Comparison of ENCODE assay signal across 17 mouse cellular contexts in the genomic region with DNA sequence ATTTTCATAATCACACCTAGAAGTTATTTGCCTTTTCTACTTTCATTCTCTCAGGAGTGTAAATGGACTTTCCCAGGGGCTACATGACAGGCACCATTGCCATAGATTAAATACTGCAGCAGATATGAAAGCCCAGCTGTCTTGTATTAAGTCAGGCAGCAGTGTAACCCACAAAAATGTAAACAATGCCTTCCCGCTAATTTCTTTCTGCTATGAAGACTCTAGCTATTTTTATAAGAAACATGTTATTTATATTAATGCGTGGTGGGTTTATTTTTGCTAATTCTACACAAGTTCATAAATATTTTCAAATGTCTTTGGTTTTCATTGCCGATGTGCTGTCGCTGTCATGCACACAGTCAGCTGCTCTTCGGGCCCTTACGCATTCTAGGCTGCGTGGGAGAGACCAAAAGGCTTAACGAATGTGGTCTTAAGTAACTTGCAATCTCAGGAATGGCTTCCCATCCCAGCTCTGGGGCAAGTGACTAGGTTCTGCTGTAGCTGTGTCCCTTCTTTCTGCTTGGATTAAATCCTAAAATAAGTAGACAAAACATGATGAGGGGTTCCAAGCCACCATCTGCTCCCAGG. TPM values are rescaled to one million over a fixed set of nuclear protein-coding genes. Genes with fewer than 3 reads are reported as not detected.
DNase-seq lines count a peak whose midpoint lies in the region; ATAC-seq and TF ChIP-seq lines count a peak whose summit lies in the region.
"Had no signal": no experiment of that assay in that cellular context is flagged by ENCODE, and none has a peak within 500 bp of the region (broad histone marks: within the 10 kb centered on the region; RNA-seq: fewer than 3 reads in every experiment).

No protein-coding gene starts in this region.

- H3K27ac ChIP-seq in intestine, embryonic 14.5 days (ENCODE audit: low read depth), result peak overlapping the region; percentile 63
- H3K27ac ChIP-seq in intestine, postnatal 0 days (ENCODE audit: low read depth, low read length), result no peak overlapping the region
- H3K27ac ChIP-seq in neural tube, embryonic 11.5 days (ENCODE audit: low read depth, low read length), result peak overlapping the region; percentile 64
- H3K27ac ChIP-seq in hindbrain, embryonic 11.5 days (ENCODE audit: low read depth, low read length), result peak overlapping the region; percentile 51

- H3K4me2 ChIP-seq in intestine, embryonic 14.5 days (ENCODE audit: low read length), result no peak overlapping the region
- H3K4me2 ChIP-seq in intestine, postnatal 0 days (replicated peaks; ENCODE audit: low read depth), result no peak overlapping the region
- H3K4me2 ChIP-seq in neural tube, embryonic 11.5 days (ENCODE audit: low read depth), result no peak overlapping the region
- no peak overlapping the region for H3K4me2 ChIP-seq in hindbrain, embryonic 11.5 days (replicated peaks; ENCODE audit: low read depth, low read length)

- TF ChIP-seq CTCF in intestine, postnatal 0 days (IDR thresholded peaks at IDR 0.05; ENCODE audit: low read depth), result no peak

- intact Hi-C loops in left cerebral cortex, postnatal 4 days (cut with DNase I), result no loop called here
- intact Hi-C loops in heart, postnatal 14 days (cut with DNase I), result loop anchor here (10.0 kb wide), 1 partner anchor 695 kb away; the partner anchor contains the start of gene Rtl1

- no peak for ATAC-seq in intestine, embryonic 14.5 days (replicated peaks; ENCODE audit: low FRiP score, low TSS enrichment, low read depth)
- no peak for ATAC-seq in intestine, postnatal 0 days
- ATAC-seq in neural tube, embryonic 11.5 days (ENCODE audit: insufficient read depth, low FRiP score, low TSS enrichment), result no peak
- ATAC-seq in hindbrain, embryonic 11.5 days (ENCODE audit: low FRiP score), result no peak

- H3K9ac ChIP-seq in intestine, embryonic 14.5 days (ENCODE audit: low read length), result no peak overlapping the region
- H3K9ac ChIP-seq in intestine, postnatal 0 days (ENCODE audit: low read depth, low read length), result no peak overlapping the region
- H3K9ac ChIP-seq in neural tube, embryonic 11.5 days (ENCODE audit: low read length), result no peak overlapping the region; the same call in 1 of the 2 replicates
- no peak overlapping the region for H3K9ac ChIP-seq in hindbrain, embryonic 11.5 days (ENCODE audit: low read depth, low read length)

- H3K27me3 ChIP-seq in intestine, embryonic 14.5 days (replicated peaks; ENCODE audit: control insufficient read depth, insufficient read depth, low read length), result no peaks in the 10 kb centered on the region
- H3K27me3 ChIP-seq in intestine, postnatal 0 days (replicated peaks; ENCODE audit: control insufficient read depth, insufficient read depth, low read length), result no peaks in the 10 kb centered on the region
- no peaks in the 10 kb centered on the region for H3K27me3 ChIP-seq in neural tube, embryonic 11.5 days (ENCODE audit: control insufficient read depth, insufficient read depth, low read length)
- H3K27me3 ChIP-seq in hindbrain, embryonic 11.5 days (ENCODE audit: control insufficient read depth, insufficient read depth, low read length), result no peaks in the 10 kb centered on the region

- 41% methylated on average over 8 of the region's 8 CpGs for WGBS in intestine, embryonic 14.5 days
- 62% methylated on average over 8 of the region's 8 CpGs for WGBS in intestine, postnatal 0 days
- 89% methylated on average over 8 of the region's 8 CpGs for WGBS in neural tube, embryonic 11.5 days
- 85% methylated on average over 8 of the region's 8 CpGs for whole genome bisulfite sequencing in hindbrain, embryonic 11.5 days

- no peaks in the 10 kb centered on the region for H3K36me3 ChIP-seq in intestine, embryonic 14.5 days (ENCODE audit: control insufficient read depth, insufficient read depth, low read length)
- H3K36me3 ChIP-seq in intestine, postnatal 0 days (ENCODE audit: control insufficient read depth, insufficient read depth), result no peaks in the 10 kb centered on the region; the same call in 1 of the 2 replicates
- no peaks in the 10 kb centered on the region for H3K36me3 ChIP-seq in neural tube, embryonic 11.5 days (ENCODE audit: control insufficient read depth, insufficient read depth, low read length)
- no peaks in the 10 kb centered on the region for H3K36me3 ChIP-seq in hindbrain, embryonic 11.5 days (ENCODE audit: control insufficient read depth, insufficient read depth, low read length)

- no peak overlapping the region for H3K4me3 ChIP-seq in intestine, embryonic 14.5 days (ENCODE audit: low read depth, low read length)
- no peak overlapping the region for H3K4me3 ChIP-seq in intestine, postnatal 0 days (ENCODE audit: low read depth, low read length)
- H3K4me3 ChIP-seq in neural tube, embryonic 11.5 days (ENCODE audit: low read depth, low read length), result no peak overlapping the region
- H3K4me3 ChIP-seq in hindbrain, embryonic 11.5 days (ENCODE audit: low read depth, low read length), result no peak overlapping the region
- H3K4me3 ChIP-seq: erythroblast, embryonic 14.5 days had no signal

- H3K9me3 ChIP-seq in intestine, embryonic 14.5 days (ENCODE audit: control insufficient read depth, low read length), result no peaks in the 10 kb centered on the region
- no peaks in the 10 kb centered on the region for H3K9me3 ChIP-seq in intestine, postnatal 0 days (ENCODE audit: control insufficient read depth)
- H3K9me3 ChIP-seq in neural tube, embryonic 11.5 days (ENCODE audit: control insufficient read depth, low read length), result no peaks in the 10 kb centered on the region
- no peaks in the 10 kb centered on the region for H3K9me3 ChIP-seq in hindbrain, embryonic 11.5 days (ENCODE audit: control insufficient read depth, low read length)

- peaks cover 26% of the 10 kb centered on the region for H3K4me1 ChIP-seq in intestine, embryonic 14.5 days (replicated peaks; ENCODE audit: control insufficient read depth, insufficient read depth, low read length)
- no peaks in the 10 kb centered on the region for H3K4me1 ChIP-seq in intestine, postnatal 0 days (replicated peaks; ENCODE audit: control insufficient read depth, insufficient read depth, low read length)
- H3K4me1 ChIP-seq in neural tube, embryonic 11.5 days (ENCODE audit: control insufficient read depth, insufficient read depth, low read length), result peaks cover 26% of the 10 kb centered on the region
- H3K4me1 ChIP-seq in hindbrain, embryonic 11.5 days (replicated peaks; ENCODE audit: control insufficient read depth, insufficient read depth, low read length), result peaks cover 8% of the 10 kb centered on the region

- DNase-seq in intestine, embryonic 14.5 days (ENCODE audit: low spot score), result no peak
- DNase-seq in neural tube, embryonic 11.5 days (ENCODE audit: low spot score), result no peak
- DNase-seq in neural tube, embryonic 10.5 days (ENCODE audit: extremely low spot score, low spot score), result no peak
- no peak for DNase-seq in hindbrain, embryonic 11.5 days (ENCODE audit: low spot score)
- no peak for DNase-seq in left cerebral cortex, postnatal 4 days
- DNase-seq in heart, postnatal 14 days, result no peak
- DNase-seq: cerebellum, adult 18-20 months; gastrocnemius, postnatal 14 days; heart, postnatal 10 days; kidney, adult 11 months; kidney, postnatal 25 days; layer of hippocampus, adult 9-11 months; liver; lung, adult 2 months; thymus, postnatal 36 days had no signal

RNA-seq across cellular contexts. Expression of gene Wars, which starts 16.0 kb away (rescaled TPM):
- 93.0 and 94.1 TPM in 2 replicates for polyA plus RNA-seq in intestine, embryonic 14.5 days (2014; fragmentation: Nextera tagmentation; extraction: Ambion mirVana)
- 34.5 and 36.5 TPM in 2 replicates for polyA plus RNA-seq in intestine, postnatal 0 days (2015; fragmentation: Nextera tagmentation; extraction: Ambion mirVana)
- 139 and 148 TPM in 2 replicates for polyA plus RNA-seq in neural tube, embryonic 11.5 days (2014; fragmentation: Nextera tagmentation; extraction: Ambion mirVana)
- polyA plus RNA-seq in hindbrain, embryonic 11.5 days (2014; fragmentation: Nextera tagmentation; extraction: Ambion mirVana), result 112 and 119 TPM in 2 replicates
- 10 to 100 TPM; 93.2 to 99.7 TPM for total RNA-seq in left cerebral cortex, postnatal 4 days (2021)
- total RNA-seq in heart, postnatal 14 days (2021), result 10 to 100 TPM; 32.2 to 36.7 TPM

RNA-seq across cellular contexts. Expression of gene Wdr25, which starts 16.5 kb away (rescaled TPM):
- 3.8 and 4.9 TPM in 2 replicates for polyA plus RNA-seq in intestine, embryonic 14.5 days (2014; fragmentation: Nextera tagmentation; extraction: Ambion mirVana)
- 2.7 and 2.9 TPM in 2 replicates for polyA plus RNA-seq in intestine, postnatal 0 days (2015; fragmentation: Nextera tagmentation; extraction: Ambion mirVana)
- 5.2 TPM in 2 replicates for polyA plus RNA-seq in neural tube, embryonic 11.5 days (2014; fragmentation: Nextera tagmentation; extraction: Ambion mirVana)
- 3.5 and 5.4 TPM in 2 replicates for polyA plus RNA-seq in hindbrain, embryonic 11.5 days (2014; fragmentation: Nextera tagmentation; extraction: Ambion mirVana)
- total RNA-seq in left cerebral cortex, postnatal 4 days (2021), result 1 to 10 TPM; 4.9 to 6.2 TPM
- total RNA-seq in heart, postnatal 14 days (2021), result 1 to 10 TPM; 4.7 to 6.5 TPM
